Mouse (Mus musculus) intestine, postnatal 0 days (tissue): Measurements from ENCODE around the gene Cdc25b. TPM values are rescaled to one million over a fixed set of nuclear protein-coding genes. Genes with fewer than 3 reads are reported as not detected.

Source experiments
- ATAC-seq: fragments of 200-750 bp; cut with Nextera tagmentation; 2 replicates; pipeline ENCODE4 v1.8.0; 2017; ENCODE audit warnings: mild to moderate bottlenecking, moderate TSS enrichment, moderate library complexity
- H3K27ac ChIP-seq: fragments of 300-500 bp; sonication (generic); 2 replicates; pipeline ENCODE4 v1.5.1; 2014; ENCODE audit warnings: mild to moderate bottlenecking, low read depth, low read length, moderate library complexity
- H3K27me3 ChIP-seq: fragments of 300-500 bp; sonication (generic); replicated peaks from 2 replicates; pipeline ENCODE4 v1.6.1; 2014; ENCODE audit warnings: low read length, mixed read lengths; ENCODE audit not compliant: control insufficient read depth, insufficient read depth
- H3K36me3 ChIP-seq: fragments of 300-500 bp; sonication (generic); 2 replicates; pipeline ENCODE4 v1.6.1; 2014; ENCODE audit warnings: mild to moderate bottlenecking, moderate library complexity; ENCODE audit not compliant: control insufficient read depth, insufficient read depth
- H3K4me1 ChIP-seq: fragments of 300-500 bp; sonication (generic); replicated peaks from 2 replicates; pipeline ENCODE4 v1.6.1; 2014; ENCODE audit warnings: antibody characterized with exemption, low read length, mixed read lengths; ENCODE audit not compliant: control insufficient read depth, insufficient read depth
- H3K4me2 ChIP-seq: fragments of 300-500 bp; sonication (generic); replicated peaks from 2 replicates; pipeline ENCODE4 v1.6.1; 2014; ENCODE audit warnings: low read depth, mild to moderate bottlenecking, moderate library complexity
- H3K4me3 ChIP-seq: fragments of 300-500 bp; sonication (generic); 2 replicates; pipeline ENCODE4 v1.5.1; 2014; ENCODE audit warnings: low read depth, low read length
- H3K9ac ChIP-seq: fragments of 300-500 bp; sonication (generic); 2 replicates; pipeline ENCODE4 v1.6.1; 2014; ENCODE audit warnings: mild to moderate bottlenecking, low read depth, low read length
- H3K9me3 ChIP-seq: fragments of 300-500 bp; sonication (generic); 2 replicates; pipeline ENCODE4 v1.6.1; 2016; ENCODE audit warnings: mixed run types; ENCODE audit not compliant: control insufficient read depth
- CTCF ChIP-seq: sonication (generic); IDR thresholded peaks from 2 replicates; pipeline ENCODE4 v1.5.1; 2016; ENCODE audit warnings: low read depth, mild to moderate bottlenecking, control low read depth, antibody characterized with exemption, moderate library complexity
- WGBS: fragments of 180-500 bp; shearing (Covaris S2); extraction: QIAGEN DNeasy Blood & Tissue Kit; methylation state at CpG from one replicate; pipeline ENCODE4 v1.1.7; 2014; 5-methylcytosine and 5-hydroxymethylcytosine counted together
- polyA plus RNA-seq: library from polyadenylated mRNA; unstranded; fragments of >200 nt; fragmentation: Nextera tagmentation; extraction: Ambion mirVana; gene quantifications from 2 replicates; pipeline ENCODE4 v1.2.1, GENCODE M21; 2015

Gene Cdc25b
- polyA plus RNA-seq, 1 experiment from 2014 or later = 10.9 TPM

- TF ChIP-seq CTCF = no peak
- Histone ChIP-seq H3K4me1 (no peaks in the 10 kb centered on the region), H3K9me3 (no peaks in the 10 kb centered on the region), H3K27me3 (no peaks in the 10 kb centered on the region), H3K9ac (no peak overlapping the region), H3K4me3 (no peak overlapping the region), H3K27ac (no peak overlapping the region), H3K4me2 (no peak overlapping the region), H3K36me3 (peaks cover 86% of the 10 kb centered on the region)
- no peak for ATAC-seq
- 89% methylated on average over 7 of the region's 7 CpGs for WGBS
Measured at GRCm38 (mm10) chr2:131242929-131243328, 56.2 kb downstream of the Cdc25b start.

Other genes with a start within 250 kb of the Cdc25b start
- gene Gfra4, start 143.9 kb upstream of the Cdc25b start, polyA plus RNA-seq = 3.8 and 5.7 TPM in 2 replicates
- 2.7 and 5.1 TPM in 2 replicates for gene Adam33, start 123.1 kb upstream of the Cdc25b start, polyA plus RNA-seq
- gene Siglec1, start 100.2 kb upstream of the Cdc25b start, polyA plus RNA-seq = 0.20 and 0.30 TPM in 2 replicates
- gene Hspa12b, start 59.7 kb upstream of the Cdc25b start, polyA plus RNA-seq = 2.1 and 2.3 TPM in 2 replicates
- not detected in 2 replicates for gene Gm11037, start 53.5 kb upstream of the Cdc25b start, polyA plus RNA-seq
- 145 and 164 TPM in 2 replicates for gene 1700037H04Rik, start 26.9 kb upstream of the Cdc25b start, polyA plus RNA-seq
- 15.9 and 17.4 TPM in 2 replicates for gene Cenpb, start 6.9 kb upstream of the Cdc25b start, polyA plus RNA-seq
- 2.0 and 2.1 TPM in 2 replicates for gene Spef1, start 333 bp downstream of the Cdc25b start, polyA plus RNA-seq
- gene Ap5s1, start 20.1 kb downstream of the Cdc25b start, polyA plus RNA-seq = 37.3 and 37.5 TPM in 2 replicates
- 27.2 and 28.5 TPM in 2 replicates for gene Mavs, start 47.1 kb downstream of the Cdc25b start, polyA plus RNA-seq
- 32.4 and 35.1 TPM in 2 replicates for gene Pank2, start 75.5 kb downstream of the Cdc25b start, polyA plus RNA-seq
- gene Rnf24, start 165.9 kb downstream of the Cdc25b start, polyA plus RNA-seq = 1.1 and 1.4 TPM in 2 replicates